Mouse (Mus musculus) stomach, embryonic 16.5 days (tissue): ENCODE measurements around the gene P4ha2. TPM values are rescaled to one million over a fixed set of nuclear protein-coding genes. Genes with fewer than 3 reads are reported as not detected.
"Not testable (repeated sequence)": the region's sequence is repeated elsewhere in the genome, so short reads cannot be mapped to it uniquely, and the experiment has no call there.

Experiments used
- ATAC-seq: fragments of 200-750 bp; cut with Nextera tagmentation; 2 replicates; pipeline ENCODE4 v1.8.0; 2017; ENCODE audit warnings: moderate number of reproducible peaks, moderate TSS enrichment; ENCODE audit not compliant: insufficient read depth, low FRiP score
- H3K27ac ChIP-seq: fragments of 300-500 bp; sonication (generic); 2 replicates; pipeline ENCODE4 v1.5.1; 2014; ENCODE audit warnings: low read length
- H3K27me3 ChIP-seq: fragments of 300-500 bp; sonication (generic); 2 replicates; pipeline ENCODE4 v1.6.1; 2014; ENCODE audit warnings: low read length, control low read depth, mixed read lengths; ENCODE audit not compliant: control insufficient read depth, insufficient read depth
- H3K36me3 ChIP-seq: fragments of 300-500 bp; sonication (generic); 2 replicates; pipeline ENCODE4 v1.6.1; 2014; ENCODE audit warnings: low read length; ENCODE audit not compliant: control insufficient read depth, insufficient read depth
- H3K4me1 ChIP-seq: fragments of 300-500 bp; sonication (generic); 2 replicates; pipeline ENCODE4 v1.6.1; 2014; ENCODE audit warnings: low read length, control low read depth, mixed read lengths; ENCODE audit not compliant: control insufficient read depth, insufficient read depth
- H3K4me2 ChIP-seq: fragments of 300-500 bp; sonication (generic); 2 replicates; pipeline ENCODE4 v1.6.1; 2014; ENCODE audit warnings: low read depth, low read length, mixed read lengths
- H3K4me3 ChIP-seq: fragments of 300-500 bp; sonication (generic); replicated peaks from 2 replicates; pipeline ENCODE4 v1.5.1; 2014; ENCODE audit warnings: mild to moderate bottlenecking, low read length
- H3K9ac ChIP-seq: fragments of 300-500 bp; sonication (generic); 2 replicates; pipeline ENCODE4 v1.6.1; 2014; ENCODE audit warnings: low read length
- H3K9me3 ChIP-seq: fragments of 300-500 bp; sonication (generic); replicated peaks from 2 replicates; pipeline ENCODE4 v1.6.1; 2016; ENCODE audit warnings: low read length, control low read depth; ENCODE audit not compliant: control insufficient read depth
- WGBS: fragments of 180-500 bp; shearing (Covaris S2); extraction: QIAGEN DNeasy Blood & Tissue Kit; methylation state at CpG from one replicate; pipeline ENCODE4 v1.1.7; 2014; 5-methylcytosine and 5-hydroxymethylcytosine counted together
- polyA plus RNA-seq: library from polyadenylated mRNA; unstranded; fragments of >200 nt; fragmentation: Nextera tagmentation; extraction: Ambion mirVana; gene quantifications from 2 replicates; pipeline ENCODE4 v1.2.1, GENCODE M21; 2015

The P4ha2 gene
- polyA plus RNA-seq, 1 experiment from 2014 or later, result 78.6 TPM

GRCm38 (mm10) chr11:54132290-54132689 is 32.4 kb downstream of the P4ha2 start:
- H3K4me3 ChIP-seq, result no peak overlapping the region
- no peak overlapping the region for H3K27ac ChIP-seq
- no peak overlapping the region for H3K9ac ChIP-seq
- no peak overlapping the region for H3K4me2 ChIP-seq
- no peak for ATAC-seq
- H3K4me1 ChIP-seq, result no peaks in the 10 kb centered on the region
- no peaks in the 10 kb centered on the region for H3K27me3 ChIP-seq
- H3K36me3 ChIP-seq, result no peaks in the 10 kb centered on the region
- no peaks in the 10 kb centered on the region for H3K9me3 ChIP-seq
- 50% methylated on average over 10 of the region's 10 CpGs for WGBS

- Histone ChIP-seq H3K9me3 (no peaks in the 10 kb centered on the region), H3K9ac (no peak overlapping the region), H3K4me1 (no peaks in the 10 kb centered on the region), H3K27me3 (no peaks in the 10 kb centered on the region), H3K4me3 (no peak overlapping the region), H3K36me3 (no peaks in the 10 kb centered on the region), H3K27ac (no peak overlapping the region), H3K4me2 (no peak overlapping the region)
- WGBS, result 66% methylated on average over 6 of the region's 6 CpGs
- no peak for ATAC-seq
Measured at GRCm38 (mm10) chr11:54134905-54135304, 35.0 kb downstream of the P4ha2 start.

DNA sequence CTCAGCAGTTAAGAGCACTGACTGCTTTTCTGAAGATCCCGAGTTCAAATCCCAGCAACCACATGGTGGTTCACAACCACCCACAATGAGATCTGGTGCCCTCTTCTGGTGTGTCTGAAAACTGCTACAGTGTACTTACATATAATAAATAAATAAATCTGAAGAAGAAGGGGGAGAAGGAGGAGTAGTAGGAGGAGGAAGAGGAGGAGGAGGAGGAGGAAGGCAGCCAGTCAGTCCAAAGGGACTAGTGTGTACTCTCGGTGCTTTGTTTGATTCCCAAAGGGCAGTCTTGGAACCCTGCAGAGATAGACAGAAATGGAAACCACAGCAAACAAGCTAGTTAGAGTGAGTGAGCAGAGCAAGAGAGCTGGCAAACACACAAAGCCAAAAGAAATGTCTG is 40.3 kb downstream of the P4ha2 start:
- not testable (repeated sequence) for H3K4me3 ChIP-seq, H3K4me1 ChIP-seq, H3K9ac ChIP-seq, H3K9me3 ChIP-seq, H3K27me3 ChIP-seq, H3K36me3 ChIP-seq, H3K4me2 ChIP-seq, H3K27ac ChIP-seq, ATAC-seq
- 38% methylated on average over 2 of the region's 2 CpGs for WGBS

DNA sequence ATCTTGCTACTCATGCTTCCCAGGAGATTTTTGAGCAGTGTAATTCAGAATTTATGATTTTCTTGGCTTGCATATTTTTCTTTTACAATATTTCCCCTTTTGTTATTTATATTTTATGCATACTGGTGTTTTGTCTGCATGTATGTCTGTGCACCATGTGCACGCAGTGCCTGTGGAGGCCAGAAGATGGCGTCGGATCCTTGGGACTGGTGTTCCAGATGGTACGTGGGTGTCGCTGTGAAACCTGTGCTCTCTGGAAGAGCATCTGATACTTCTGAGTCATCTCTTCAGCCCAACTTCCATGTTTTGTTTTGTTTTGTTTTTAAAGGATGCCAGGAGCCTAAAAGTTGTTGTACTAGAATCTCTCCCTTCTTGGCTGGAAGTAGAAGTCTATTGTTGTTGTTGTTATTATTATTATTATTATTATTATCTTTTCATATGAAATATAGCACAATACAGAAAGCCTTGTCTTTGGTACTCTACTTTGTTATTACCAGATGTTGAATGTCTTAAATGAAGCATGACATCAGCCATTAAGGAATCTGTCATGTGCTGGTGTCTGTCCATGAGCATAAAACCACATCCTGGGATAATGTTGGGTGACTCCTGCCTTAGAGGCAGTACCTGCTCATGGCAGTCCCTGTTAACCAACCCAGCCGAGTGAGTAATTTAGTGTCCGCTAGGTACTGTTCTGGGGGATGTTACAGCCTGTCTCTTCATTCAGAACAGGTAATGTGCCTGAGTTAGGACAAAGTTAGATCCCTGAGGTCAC is 41.5 kb downstream of the P4ha2 start:
- no peaks in the 10 kb centered on the region for H3K27me3 ChIP-seq
- no peak for ATAC-seq
- no peak overlapping the region for H3K9ac ChIP-seq
- H3K4me3 ChIP-seq, result no peak overlapping the region
- no peak overlapping the region for H3K4me2 ChIP-seq
- no peaks in the 10 kb centered on the region for H3K9me3 ChIP-seq
- no peaks in the 10 kb centered on the region for H3K4me1 ChIP-seq
- no peaks in the 10 kb centered on the region for H3K36me3 ChIP-seq
- WGBS, result 85% methylated on average over 7 of the region's 7 CpGs
- H3K27ac ChIP-seq, result no peak overlapping the region

DNA sequence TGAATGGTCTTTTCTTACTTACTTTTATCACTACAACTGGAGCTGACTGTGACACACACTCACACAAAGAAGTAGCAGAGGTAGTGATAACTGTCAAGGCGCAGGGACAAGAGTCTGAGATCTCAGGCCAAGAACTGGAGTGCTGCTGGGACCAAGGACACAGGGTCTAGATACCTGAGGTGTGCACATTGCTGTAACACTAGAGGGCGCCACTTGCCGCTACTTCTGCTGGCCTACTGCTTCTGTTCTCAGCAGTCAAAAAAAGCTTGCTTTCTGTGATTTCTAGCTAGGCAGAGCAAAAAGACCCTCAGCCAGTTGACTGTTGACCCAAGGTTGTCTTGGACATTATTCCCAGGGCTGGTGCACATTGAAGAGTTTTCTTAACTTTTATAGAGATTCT is 45.0 kb downstream of the P4ha2 start:
- no peak overlapping the region for H3K4me2 ChIP-seq
- WGBS, result 19% methylated on average over 3 of the region's 3 CpGs
- peaks cover 3% of the 10 kb centered on the region; the same call in 1 of the 2 replicates for H3K4me1 ChIP-seq
- H3K27ac ChIP-seq, result no peak overlapping the region
- no peaks in the 10 kb centered on the region for H3K36me3 ChIP-seq
- H3K9me3 ChIP-seq, result no peaks in the 10 kb centered on the region
- H3K27me3 ChIP-seq, result no peaks in the 10 kb centered on the region
- no peak overlapping the region for H3K4me3 ChIP-seq
- no peak overlapping the region for H3K9ac ChIP-seq
- no peak for ATAC-seq

DNA sequence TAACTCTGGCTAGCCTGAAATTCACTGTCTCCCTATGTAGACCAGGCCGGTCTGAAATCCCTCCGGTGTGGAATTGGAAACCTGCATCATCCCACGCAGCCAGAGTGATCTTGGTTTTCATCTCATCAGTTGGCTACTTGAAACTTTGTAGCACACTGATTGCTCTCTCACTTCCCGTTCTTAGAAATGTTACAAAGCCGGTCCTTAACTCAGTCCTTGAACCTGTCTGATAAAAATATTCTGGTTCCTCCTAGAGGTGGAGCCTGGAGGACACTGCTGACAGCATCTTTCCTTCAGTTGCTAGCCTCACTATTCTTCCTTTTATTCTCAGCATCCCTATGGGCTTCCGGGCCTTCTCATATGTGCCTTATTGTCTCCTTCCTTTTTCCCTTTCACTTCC is 46.1 kb downstream of the P4ha2 start:
- 89% methylated on average over 6 of the region's 6 CpGs for WGBS
- no peak for ATAC-seq
- peaks cover 8% of the 10 kb centered on the region; the same call in 1 of the 2 replicates for H3K4me1 ChIP-seq

DNA sequence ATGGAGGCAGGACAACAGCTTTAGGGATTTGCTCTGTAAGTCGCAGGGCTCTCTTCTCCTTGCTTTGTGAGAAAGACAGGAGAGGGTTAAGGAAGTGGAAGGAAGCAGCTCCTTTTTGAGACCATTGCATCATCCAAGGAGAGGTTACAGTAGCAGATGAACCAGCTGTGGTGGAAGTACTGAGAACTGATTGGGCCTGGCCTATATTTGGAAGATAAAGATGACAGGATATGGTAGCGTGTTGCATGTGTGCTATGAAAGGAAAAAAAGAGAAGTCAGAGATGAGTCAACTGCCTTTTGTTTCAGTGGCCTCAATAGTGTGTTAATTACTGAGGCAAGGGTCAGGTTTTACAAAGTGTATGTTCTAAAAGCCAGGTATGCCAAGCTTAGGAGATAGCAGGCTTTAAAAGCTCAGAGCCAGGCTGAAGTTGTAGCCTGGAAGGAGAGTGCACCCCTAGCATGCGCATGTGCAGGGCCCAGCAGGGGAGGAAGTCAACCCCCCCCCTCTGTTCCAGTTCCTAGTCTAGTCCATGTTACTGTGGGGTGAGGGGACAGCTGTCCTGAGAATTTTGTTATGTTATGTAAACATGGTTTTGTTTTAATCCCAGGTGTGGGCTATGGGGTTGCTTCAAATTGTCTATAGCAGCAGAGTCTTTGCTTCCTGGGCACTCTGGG is 50.0 kb downstream of the P4ha2 start:
- H3K27me3 ChIP-seq, result no peaks in the 10 kb centered on the region
- no peak overlapping the region for H3K9ac ChIP-seq
- H3K4me3 ChIP-seq, result no peak overlapping the region
- H3K4me2 ChIP-seq, result no peak overlapping the region
- H3K36me3 ChIP-seq, result no peaks in the 10 kb centered on the region
- no peaks in the 10 kb centered on the region for H3K9me3 ChIP-seq
- H3K27ac ChIP-seq, result peak overlapping the region; percentile 52; the same call in 1 of the 2 replicates
- WGBS, result 58% methylated on average over 3 of the region's 3 CpGs
- ATAC-seq, result no peak
- H3K4me1 ChIP-seq, result peaks cover 8% of the 10 kb centered on the region; the same call in 1 of the 2 replicates

More for the DNA sequence above, 46.1 kb downstream of the P4ha2 start:
- Histone ChIP-seq H3K27me3 (no peaks in the 10 kb centered on the region), H3K9ac (no peak overlapping the region), H3K9me3 (no peaks in the 10 kb centered on the region), H3K4me2 (no peak overlapping the region), H3K4me3 (no peak overlapping the region), H3K36me3 (no peaks in the 10 kb centered on the region), H3K27ac (no peak overlapping the region)

DNA sequence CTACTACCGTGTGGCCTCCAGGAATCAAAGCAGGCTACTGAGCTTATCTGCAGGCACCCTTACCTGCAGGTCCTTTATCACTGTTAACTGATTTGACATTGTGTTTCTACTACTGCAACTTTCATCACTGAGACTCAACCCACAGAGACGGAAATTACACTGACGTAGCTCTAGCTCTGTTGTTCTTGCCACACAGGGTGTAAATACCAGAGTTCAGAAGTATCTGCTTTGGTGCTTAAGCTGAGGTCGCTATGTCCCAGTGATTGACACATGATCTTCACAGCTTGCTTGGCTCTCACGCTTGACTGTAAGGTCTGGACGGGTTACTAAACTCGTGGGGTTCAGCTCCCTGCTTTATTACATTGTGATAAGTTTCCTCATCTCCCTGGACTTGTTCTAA is 51.2 kb downstream of the P4ha2 start:
- no peak overlapping the region for H3K27ac ChIP-seq
- no peaks in the 10 kb centered on the region for H3K9me3 ChIP-seq
- H3K36me3 ChIP-seq, result no peaks in the 10 kb centered on the region
- ATAC-seq, result no peak
- 55% methylated on average over 7 of the region's 7 CpGs for WGBS
- no peaks in the 10 kb centered on the region for H3K27me3 ChIP-seq
- peaks cover 8% of the 10 kb centered on the region; the same call in 1 of the 2 replicates for H3K4me1 ChIP-seq
- H3K4me3 ChIP-seq, result no peak overlapping the region
- H3K9ac ChIP-seq, result no peak overlapping the region
- no peak overlapping the region for H3K4me2 ChIP-seq

DNA sequence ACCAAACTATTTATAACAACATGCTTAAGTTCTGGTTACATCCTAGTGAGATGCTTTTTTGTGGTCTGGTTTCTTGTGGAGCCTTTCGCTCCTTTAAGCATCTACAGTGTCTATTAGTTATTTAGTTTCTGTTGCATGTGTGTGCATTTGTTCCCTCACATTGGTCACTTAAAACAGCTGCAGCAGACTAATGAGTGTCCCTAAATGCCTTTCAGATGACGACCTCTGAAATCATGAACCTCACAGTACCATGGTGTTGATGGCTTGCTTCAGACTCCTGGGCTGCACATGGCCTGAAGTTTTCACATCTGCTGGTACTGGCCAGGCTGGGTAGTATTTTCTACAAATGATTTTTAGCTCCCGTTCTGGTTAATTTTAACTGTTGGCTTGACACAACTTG is 53.1 kb downstream of the P4ha2 start:
- Histone ChIP-seq H3K9me3 (no peaks in the 10 kb centered on the region), H3K9ac (no peak overlapping the region), H3K4me1 (peaks cover 8% of the 10 kb centered on the region; the same call in 1 of the 2 replicates), H3K27ac (no peak overlapping the region), H3K4me3 (no peak overlapping the region), H3K36me3 (no peaks in the 10 kb centered on the region), H3K4me2 (no peak overlapping the region), H3K27me3 (no peaks in the 10 kb centered on the region)
- no peak for ATAC-seq
- 73% methylated on average over 3 of the region's 3 CpGs for WGBS
